Mouse (Mus musculus) embryonic facial prominence, embryonic 14.5 days (tissue): ENCODE measurements around the gene Larp4b. TPM values are rescaled to one million over a fixed set of nuclear protein-coding genes. Genes with fewer than 3 reads are reported as not detected.
A peak's percentile ranks its signal among the peaks of the same experiment; 100 is the strongest.
"Not testable (repeated sequence)": the region's sequence is repeated elsewhere in the genome, so short reads cannot be mapped to it uniquely, and the experiment has no call there.

Source experiments
- ATAC-seq: fragments of 200-750 bp; cut with Nextera tagmentation; 2 replicates; pipeline ENCODE4 v1.8.0; 2017; ENCODE audit warnings: low read depth, moderate number of reproducible peaks, moderate TSS enrichment
- DNase-seq: peaks from one replicate; pipeline ENCODE4 v3.0.0-alpha.2; 2015; ENCODE audit warnings: low spot score
- H3K27ac ChIP-seq: fragments of 300-500 bp; sonication (generic); replicated peaks from 2 replicates; pipeline ENCODE4 v1.5.1; 2014; ENCODE audit warnings: low read depth, mild to moderate bottlenecking, low read length, moderate library complexity
- H3K27me3 ChIP-seq: fragments of 300-500 bp; sonication (generic); replicated peaks from 2 replicates; pipeline ENCODE4 v1.6.1; 2014; ENCODE audit warnings: low read length; ENCODE audit not compliant: control insufficient read depth, insufficient read depth
- H3K36me3 ChIP-seq: fragments of 300-500 bp; sonication (generic); 2 replicates; pipeline ENCODE4 v1.6.1; 2014; ENCODE audit warnings: low read length, mixed read lengths; ENCODE audit not compliant: control insufficient read depth, insufficient read depth
- H3K4me1 ChIP-seq: fragments of 300-500 bp; sonication (generic); 2 replicates; pipeline ENCODE4 v1.6.1; 2014; ENCODE audit warnings: antibody characterized with exemption, low read length; ENCODE audit not compliant: control insufficient read depth, insufficient read depth
- H3K4me2 ChIP-seq: fragments of 300-500 bp; sonication (generic); 2 replicates; pipeline ENCODE4 v1.6.1; 2014; ENCODE audit warnings: low read depth, mild to moderate bottlenecking, low read length, moderate library complexity, mixed read lengths
- H3K4me3 ChIP-seq: fragments of 300-500 bp; sonication (generic); 2 replicates; pipeline ENCODE4 v1.5.1; 2014; ENCODE audit warnings: low read depth, mild to moderate bottlenecking, low read length
- H3K9ac ChIP-seq: fragments of 300-500 bp; sonication (generic); 2 replicates; pipeline ENCODE4 v1.6.1; 2014; ENCODE audit warnings: low read depth, mild to moderate bottlenecking, low read length, moderate library complexity, mixed read lengths
- H3K9me3 ChIP-seq: fragments of 300-500 bp; sonication (generic); 2 replicates; pipeline ENCODE4 v1.6.1; 2016; ENCODE audit warnings: low read length; ENCODE audit not compliant: control insufficient read depth
- WGBS: fragments of 180-500 bp; shearing (Covaris S2); extraction: QIAGEN DNeasy Blood & Tissue Kit; methylation state at CpG from one replicate; pipeline ENCODE4 v1.1.7; 2014; 5-methylcytosine and 5-hydroxymethylcytosine counted together
- polyA plus RNA-seq: library from polyadenylated mRNA; unstranded; fragments of >200 nt; fragmentation: Nextera tagmentation; extraction: Ambion mirVana; gene quantifications from 2 replicates; pipeline ENCODE4 v1.2.1, GENCODE M21; 2014

Larp4b gene
- 43.7 and 45.1 TPM in 2 replicates for polyA plus RNA-seq

DNA sequence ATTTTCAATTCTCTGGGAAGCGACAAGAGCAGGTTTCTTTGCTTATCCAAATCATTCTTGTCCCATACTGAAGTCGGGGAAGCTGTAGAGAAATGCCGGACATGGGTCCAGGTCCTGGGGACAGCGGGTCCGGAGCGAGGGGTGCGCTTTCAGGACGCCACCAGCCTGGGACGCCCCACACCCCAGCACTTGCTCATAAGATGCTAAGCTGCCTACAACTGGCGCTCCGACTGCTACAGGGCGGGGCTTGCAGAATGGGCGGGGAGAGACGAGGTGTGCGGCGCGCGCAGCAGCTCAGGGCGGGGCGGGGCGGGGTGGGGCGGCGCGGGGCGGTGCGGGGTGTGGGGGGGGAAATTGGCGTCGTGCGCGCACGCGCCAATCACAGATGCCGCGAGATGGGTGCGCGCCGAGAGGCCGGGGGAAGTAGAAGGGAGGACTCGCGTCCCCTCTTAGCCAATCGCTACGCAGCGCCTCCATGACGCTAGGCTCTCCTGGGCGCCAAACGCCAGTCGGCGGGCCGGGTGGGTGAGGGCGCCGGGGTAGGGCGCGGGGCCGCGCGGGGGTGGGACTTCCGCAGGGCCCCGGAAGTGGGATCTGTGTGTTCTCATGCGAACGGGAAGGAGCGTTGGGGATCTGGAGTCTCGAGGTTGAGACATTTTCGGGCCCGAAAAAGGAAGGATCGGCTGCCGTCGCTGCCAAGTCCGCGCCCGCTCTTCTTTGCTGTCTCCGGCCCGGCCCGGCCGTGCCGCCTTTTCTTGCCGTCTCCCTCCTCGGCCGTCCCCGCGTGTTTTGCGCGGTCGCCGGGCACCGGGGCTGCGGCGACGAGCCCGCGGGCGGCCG, at the start of gene Larp4b:
Larp4b (plus strand) TSS at position 566 of the 840 bp plus-strand sequence.
- H3K27ac ChIP-seq: peak within 1 kb of the TSS; percentile 94
- H3K36me3 ChIP-seq: no peaks in the 10 kb centered on the region
- ATAC-seq (peak; percentile 100), DNase-seq (peak; percentile 99)
- WGBS: under 1% methylated on average over 32 of the region's 92 CpGs
- no peaks in the 10 kb centered on the region for H3K27me3 ChIP-seq
- peak within 1 kb of the TSS; percentile 84 for H3K4me2 ChIP-seq
- H3K9ac ChIP-seq: peak within 1 kb of the TSS; percentile 96
- peak within 1 kb of the TSS; percentile 97 for H3K4me3 ChIP-seq
- H3K9me3 ChIP-seq: no peaks in the 10 kb centered on the region
- H3K4me1 ChIP-seq: peaks cover 10% of the 10 kb centered on the region

DNA sequence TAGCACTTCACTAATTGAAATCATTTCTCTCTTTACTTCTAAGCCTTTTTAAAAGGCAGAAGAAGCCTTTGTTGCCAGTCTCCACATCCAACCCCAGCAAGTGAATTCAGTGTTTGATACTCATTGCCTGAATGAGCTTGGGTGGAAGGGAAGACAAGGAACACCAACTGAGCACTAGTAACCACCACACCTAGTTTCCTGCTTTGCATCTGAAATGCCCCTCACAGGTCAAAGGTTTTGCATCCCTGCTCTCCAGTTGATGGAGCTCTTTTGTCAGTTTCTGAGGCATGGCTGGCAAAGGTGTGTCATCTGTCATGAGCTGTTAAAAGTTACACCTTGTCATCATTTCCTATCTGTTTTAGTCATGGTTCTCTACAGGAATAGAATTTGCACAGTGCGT, 49.0 kb upstream of the Larp4b start:
- DNase-seq (no peak), ATAC-seq (no peak)
- H3K9ac ChIP-seq: no peak overlapping the region
- no peak overlapping the region for H3K4me2 ChIP-seq
- H3K4me1 ChIP-seq: peaks cover 4% of the 10 kb centered on the region; the same call in 1 of the 2 replicates
- no peaks in the 10 kb centered on the region for H3K9me3 ChIP-seq
- no peak overlapping the region for H3K4me3 ChIP-seq
- WGBS: 98% methylated on average over 1 of the region's 1 CpGs
- no peaks in the 10 kb centered on the region for H3K36me3 ChIP-seq
- H3K27ac ChIP-seq: no peak overlapping the region
- H3K27me3 ChIP-seq: no peaks in the 10 kb centered on the region

DNA sequence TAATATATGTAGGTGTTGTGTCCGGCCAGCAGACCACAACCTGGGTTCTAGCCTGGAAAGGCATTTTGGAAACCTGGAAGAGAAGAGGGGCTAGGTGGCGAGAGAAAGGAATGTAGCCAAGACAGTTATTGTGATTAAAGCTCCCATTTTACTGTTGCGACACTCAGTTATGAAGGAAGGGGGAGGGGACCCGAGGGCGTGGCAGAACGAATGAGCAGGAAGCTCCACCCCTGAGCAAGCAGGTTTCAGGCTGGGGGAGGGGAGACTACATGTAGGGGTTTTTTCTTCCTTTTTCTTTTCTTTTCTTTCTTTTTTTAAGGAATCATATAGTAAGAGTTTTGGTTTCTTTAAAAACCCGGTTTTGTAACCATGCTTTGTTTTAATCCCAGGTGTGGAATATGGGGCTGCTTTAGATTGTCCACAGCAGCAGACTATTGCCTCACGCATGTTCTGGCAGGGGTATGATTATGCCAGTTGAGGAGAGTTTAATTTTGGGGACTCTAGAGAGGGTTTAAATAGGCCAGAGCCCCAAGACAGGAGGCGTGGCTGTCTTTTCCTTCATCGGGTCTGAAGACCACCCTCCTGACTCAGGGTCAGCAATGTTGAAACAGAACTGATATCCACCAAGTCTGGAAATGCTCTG, 41.5 kb upstream of the Larp4b start:
- not testable (repeated sequence) for H3K27ac ChIP-seq

DNA sequence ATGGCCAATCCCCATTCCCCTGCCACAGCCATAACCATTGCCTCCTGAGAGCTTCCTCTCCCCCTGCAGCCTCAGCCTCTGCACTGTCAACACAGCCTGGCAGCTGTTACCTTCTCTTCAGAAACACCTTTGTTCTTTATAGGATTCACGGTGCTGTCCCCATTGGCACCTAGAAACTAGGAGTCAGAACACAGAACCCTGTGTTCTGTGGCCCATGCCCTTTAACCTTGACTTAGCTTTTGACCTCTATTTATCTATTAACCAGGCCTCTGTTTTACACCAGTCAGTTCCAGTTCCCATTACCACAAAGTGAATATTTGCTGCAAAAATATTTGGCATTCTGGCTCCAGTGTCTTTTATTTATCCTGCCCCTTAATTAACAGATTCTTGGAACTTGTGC, 36.4 kb upstream of the Larp4b start:
- H3K9ac ChIP-seq: no peak overlapping the region
- no peak overlapping the region for H3K27ac ChIP-seq
- DNase-seq (no peak), ATAC-seq (no peak)
- H3K9me3 ChIP-seq: no peaks in the 10 kb centered on the region
- 0 out of 2 replicates have a peak, but pooled peaks cover 3% of the 10 kb centered on the region for H3K4me1 ChIP-seq
- H3K27me3 ChIP-seq: no peaks in the 10 kb centered on the region
- 41% methylated on average over 1 of the region's 1 CpGs for WGBS
- H3K4me3 ChIP-seq: no peak overlapping the region
- H3K4me2 ChIP-seq: no peak overlapping the region
- no peaks in the 10 kb centered on the region for H3K36me3 ChIP-seq

More for the DNA sequence above, 41.5 kb upstream of the Larp4b start:
- DNase-seq: peak; percentile 9
- not testable (repeated sequence) for H3K9me3 ChIP-seq, ATAC-seq, H3K36me3 ChIP-seq, H3K27me3 ChIP-seq, H3K9ac ChIP-seq, H3K4me1 ChIP-seq, H3K4me2 ChIP-seq, H3K4me3 ChIP-seq
- 54% methylated on average over 10 of the region's 10 CpGs for WGBS

DNA sequence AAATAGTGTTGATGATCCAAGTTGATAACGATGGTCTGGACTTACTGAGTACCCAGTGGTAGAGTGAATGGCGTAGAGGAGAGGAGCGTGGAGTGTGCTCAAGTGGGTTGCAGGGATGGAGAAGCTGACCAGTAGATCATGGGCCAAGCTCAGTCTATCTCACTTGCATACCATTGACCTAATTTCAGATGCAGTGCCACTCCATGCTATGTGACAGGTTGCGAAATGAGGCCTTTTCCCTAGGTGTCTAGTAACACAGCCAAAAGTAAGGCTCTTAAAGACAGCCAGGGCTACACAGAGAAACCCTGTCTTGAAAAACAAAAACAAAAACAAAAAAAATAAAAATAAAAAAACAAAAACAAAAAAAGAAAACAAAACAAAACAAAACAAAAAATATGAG, 35.0 kb upstream of the Larp4b start:
- H3K9me3 ChIP-seq: no peaks in the 10 kb centered on the region
- H3K27ac ChIP-seq: no peak overlapping the region
- no peak for ATAC-seq
- 84% methylated on average over 4 of the region's 4 CpGs for WGBS
- H3K4me1 ChIP-seq: 0 out of 2 replicates have a peak, but pooled peaks cover 3% of the 10 kb centered on the region
- H3K36me3 ChIP-seq: no peaks in the 10 kb centered on the region
- H3K27me3 ChIP-seq: no peaks in the 10 kb centered on the region
- no peak overlapping the region for H3K4me2 ChIP-seq
- no peak for DNase-seq
- H3K4me3 ChIP-seq: no peak overlapping the region
- H3K9ac ChIP-seq: no peak overlapping the region

DNA sequence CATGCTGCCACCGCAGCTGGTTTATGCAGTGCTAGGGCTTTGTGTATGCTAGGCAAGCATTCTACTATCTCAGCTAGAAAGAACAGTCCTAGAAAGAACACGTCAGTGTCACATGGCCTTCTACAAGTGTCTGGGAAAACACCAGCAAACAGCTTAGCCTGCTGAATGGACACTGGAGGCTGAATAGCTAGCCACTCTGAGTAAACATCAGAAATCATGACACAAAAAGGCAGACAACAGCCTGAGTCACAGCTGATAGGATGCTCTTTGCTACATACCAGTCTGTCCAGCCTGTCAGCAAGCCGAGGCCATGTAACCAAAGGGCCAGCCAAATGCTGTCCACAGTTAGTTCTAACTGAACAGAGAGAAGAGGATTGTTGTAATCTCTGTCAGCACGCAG, 32.3 kb upstream of the Larp4b start:
- Histone ChIP-seq H3K4me2 (no peak overlapping the region), H3K27me3 (no peaks in the 10 kb centered on the region), H3K4me1 (peaks cover 9% of the 10 kb centered on the region; the same call in 1 of the 2 replicates), H3K9me3 (no peaks in the 10 kb centered on the region), H3K27ac (no peak overlapping the region), H3K36me3 (no peaks in the 10 kb centered on the region), H3K4me3 (no peak overlapping the region), H3K9ac (no peak overlapping the region)
- no peak for ATAC-seq
- 75% methylated on average over 4 of the region's 4 CpGs for WGBS
- DNase-seq: no peak

DNA sequence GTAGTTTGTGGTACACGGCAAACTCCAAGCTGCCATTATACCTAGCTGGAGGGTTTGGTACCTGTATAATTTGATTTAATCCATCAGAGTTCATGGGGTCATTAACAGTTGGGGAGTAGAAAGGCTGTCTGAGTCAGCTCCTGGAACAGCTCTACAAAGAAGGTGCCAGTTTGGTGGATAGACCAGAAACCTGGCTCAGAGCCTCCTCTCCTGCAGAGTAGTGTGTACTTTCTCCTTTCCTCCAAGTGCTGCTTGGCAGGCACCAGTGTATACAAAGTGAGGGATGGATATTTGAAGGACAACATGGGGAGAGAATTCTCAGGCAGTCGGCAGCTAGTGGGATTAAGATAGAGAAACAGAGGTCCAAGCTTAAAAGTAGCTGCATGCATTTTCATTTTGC, 29.5 kb upstream of the Larp4b start:
- ATAC-seq (no peak), DNase-seq (no peak)
- Histone ChIP-seq H3K36me3 (no peaks in the 10 kb centered on the region), H3K4me3 (no peak overlapping the region), H3K27ac (no peak overlapping the region), H3K4me2 (no peak overlapping the region), H3K27me3 (no peaks in the 10 kb centered on the region), H3K4me1 (peaks cover 6% of the 10 kb centered on the region; the same call in 1 of the 2 replicates), H3K9me3 (no peaks in the 10 kb centered on the region), H3K9ac (no peak overlapping the region)
- WGBS: 68% methylated on average over 2 of the region's 2 CpGs

DNA sequence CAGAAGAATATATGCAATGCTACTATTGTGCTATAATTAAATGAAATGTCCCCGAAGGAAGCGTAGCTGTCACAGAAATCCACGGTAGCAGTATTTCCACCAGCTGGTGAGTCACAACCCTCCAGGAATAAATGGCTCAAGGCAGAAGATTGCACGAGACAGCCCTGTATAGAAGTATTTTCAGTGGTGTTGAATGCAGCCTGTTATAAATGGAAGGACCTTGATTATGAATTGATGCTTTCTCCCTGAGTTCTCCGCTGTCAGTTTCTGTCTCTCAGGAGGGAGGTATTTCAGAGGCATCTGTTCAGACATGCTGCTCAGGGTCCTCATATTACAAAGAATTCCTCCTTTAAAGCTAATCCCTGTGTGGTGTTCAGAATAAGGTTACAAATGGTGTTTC, 27.6 kb upstream of the Larp4b start:
- H3K36me3 ChIP-seq: no peaks in the 10 kb centered on the region
- no peaks in the 10 kb centered on the region for H3K9me3 ChIP-seq
- H3K9ac ChIP-seq: no peak overlapping the region
- WGBS: 32% methylated on average over 5 of the region's 5 CpGs
- peaks cover 6% of the 10 kb centered on the region; the same call in 1 of the 2 replicates for H3K4me1 ChIP-seq
- H3K27ac ChIP-seq: no peak overlapping the region; the same call in 1 of the 2 replicates
- no peaks in the 10 kb centered on the region for H3K27me3 ChIP-seq
- H3K4me2 ChIP-seq: no peak overlapping the region
- H3K4me3 ChIP-seq: no peak overlapping the region
- peak; percentile 74 for ATAC-seq
- DNase-seq: peak; percentile 64
